Mouse (Mus musculus): Measurements from ENCODE around the gene Metap1d. TPM values are rescaled to one million over a fixed set of nuclear protein-coding genes. Genes with fewer than 3 reads are reported as not detected.

Metap1d gene
- polyA plus RNA-seq, 1 experiment from 2014 or later: 34.3 TPM

DNA sequence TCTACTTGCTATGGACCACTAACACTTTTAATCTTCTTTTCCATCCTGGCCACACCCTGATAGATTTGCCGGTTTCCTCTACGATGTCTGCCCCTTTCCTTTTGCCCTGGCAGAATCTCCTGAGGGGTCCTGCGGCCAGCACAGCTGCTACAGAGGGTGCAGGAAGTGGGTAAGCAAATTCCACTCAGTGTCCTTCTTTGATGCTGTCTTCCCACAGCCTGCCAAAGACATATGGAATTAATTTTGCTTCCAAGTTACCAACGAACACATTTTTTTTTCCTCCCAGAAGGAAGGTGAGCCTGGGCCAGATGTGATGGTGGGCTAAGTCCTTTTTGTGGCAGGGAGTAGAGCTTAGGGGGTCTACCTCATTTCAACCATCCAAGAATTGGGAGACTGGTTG, 120.7 kb downstream of the Metap1d start:
- no peak overlapping the region; the same call in 1 of the 2 replicates for H3K27ac ChIP-seq
- H3K4me1 ChIP-seq: no peaks in the 10 kb centered on the region
- no peak overlapping the region for H3K9ac ChIP-seq
- 70% methylated on average over 4 of the region's 4 CpGs for WGBS
- no peak overlapping the region for H3K4me3 ChIP-seq
- no peaks in the 10 kb centered on the region for H3K27me3 ChIP-seq (replicated peaks)
- H3K9me3 ChIP-seq: no peaks in the 10 kb centered on the region
- no peak for ATAC-seq (ENCODE audit: low FRiP score, low read depth)
- no peak overlapping the region for H3K4me2 ChIP-seq (replicated peaks)
- no peaks in the 10 kb centered on the region for H3K36me3 ChIP-seq

Other genes starting within 250 kb of the Metap1d start
- gene Dync1i2, start 241.6 kb upstream of the Metap1d start, polyA plus RNA-seq (2016; fragmentation: Nextera tagmentation; extraction: Ambion mirVana): 163 and 180 TPM in 2 replicates
- 45.3 and 46.4 TPM in 2 replicates for gene Slc25a12, start 85.5 kb upstream of the Metap1d start, polyA plus RNA-seq (2016; fragmentation: Nextera tagmentation; extraction: Ambion mirVana)
- gene Hat1, start 64.3 kb upstream of the Metap1d start, polyA plus RNA-seq (2016; fragmentation: Nextera tagmentation; extraction: Ambion mirVana): 87.2 and 89.4 TPM in 2 replicates
- 1.2 and 1.6 TPM in 2 replicates for gene Dlx1, start 74.8 kb downstream of the Metap1d start, polyA plus RNA-seq (2016; fragmentation: Nextera tagmentation; extraction: Ambion mirVana)
- gene Dlx2, start 93.5 kb downstream of the Metap1d start, polyA plus RNA-seq (2016; fragmentation: Nextera tagmentation; extraction: Ambion mirVana): 1.4 and 1.6 TPM in 2 replicates

All from neural tube, embryonic 12.5 days (tissue).